Mouse (Mus musculus) thymus, postnatal 36 days (tissue): ENCODE measurements around the gene Ptprn2.

ENCODE experiments used
- DNase-seq, 2 experiments: peaks; one replicate each; pipeline ENCODE4 v3.0.0; 2022; ENCODE audit warnings: mixed read lengths in 2 of 2

Ptprn2 gene

GRCm38 (mm10) chr12:117083856-117084701 is 598.6 kb downstream of the Ptprn2 start:
- no peak for DNase-seq

GRCm38 (mm10) chr12:117084702-117085409 is 599.3 kb downstream of the Ptprn2 start:
- DNase-seq: no peak

- DNase-seq: no peak
Measured at GRCm38 (mm10) chr12:117085661-117086335, 600.3 kb downstream of the Ptprn2 start.

GRCm38 (mm10) chr12:117092345-117093107 is 607.0 kb downstream of the Ptprn2 start:
- no peak for DNase-seq

- DNase-seq: no peak
Measured at GRCm38 (mm10) chr12:117095941-117096340, 610.4 kb downstream of the Ptprn2 start.

- no peak for DNase-seq
Measured at GRCm38 (mm10) chr12:117098295-117098694, 612.8 kb downstream of the Ptprn2 start.

GRCm38 (mm10) chr12:117106696-117107095 is 621.2 kb downstream of the Ptprn2 start:
- no peak for DNase-seq

- DNase-seq: no peak
Measured at GRCm38 (mm10) chr12:117107143-117107616, 621.7 kb downstream of the Ptprn2 start.

GRCm38 (mm10) chr12:117115254-117115865 is 629.8 kb downstream of the Ptprn2 start:
- DNase-seq: no peak

- DNase-seq: no peak
Measured at GRCm38 (mm10) chr12:117127078-117127477, 641.6 kb downstream of the Ptprn2 start.

- no peak for DNase-seq
Measured at GRCm38 (mm10) chr12:117127485-117127884, 642.0 kb downstream of the Ptprn2 start.

- DNase-seq: no peak
Measured at GRCm38 (mm10) chr12:117132095-117132494, 646.6 kb downstream of the Ptprn2 start.

- no peak for DNase-seq
Measured at GRCm38 (mm10) chr12:117135205-117135604, 649.7 kb downstream of the Ptprn2 start.

GRCm38 (mm10) chr12:117136472-117137010 is 651.0 kb downstream of the Ptprn2 start:
- no peak for DNase-seq

GRCm38 (mm10) chr12:117140901-117141300 is 655.4 kb downstream of the Ptprn2 start:
- no peak for DNase-seq

- no peak for DNase-seq
Measured at GRCm38 (mm10) chr12:117141394-117141793, 655.9 kb downstream of the Ptprn2 start.

- no peak for DNase-seq
Measured at GRCm38 (mm10) chr12:117149176-117149575, 663.7 kb downstream of the Ptprn2 start.

GRCm38 (mm10) chr12:117150611-117151395 is 665.3 kb downstream of the Ptprn2 start:
- no peak for DNase-seq

GRCm38 (mm10) chr12:117151611-117152010 is 666.1 kb downstream of the Ptprn2 start:
- DNase-seq: no peak

GRCm38 (mm10) chr12:117152366-117153165 is 667.0 kb downstream of the Ptprn2 start:
- DNase-seq: no peak
